In the genomic region with DNA sequence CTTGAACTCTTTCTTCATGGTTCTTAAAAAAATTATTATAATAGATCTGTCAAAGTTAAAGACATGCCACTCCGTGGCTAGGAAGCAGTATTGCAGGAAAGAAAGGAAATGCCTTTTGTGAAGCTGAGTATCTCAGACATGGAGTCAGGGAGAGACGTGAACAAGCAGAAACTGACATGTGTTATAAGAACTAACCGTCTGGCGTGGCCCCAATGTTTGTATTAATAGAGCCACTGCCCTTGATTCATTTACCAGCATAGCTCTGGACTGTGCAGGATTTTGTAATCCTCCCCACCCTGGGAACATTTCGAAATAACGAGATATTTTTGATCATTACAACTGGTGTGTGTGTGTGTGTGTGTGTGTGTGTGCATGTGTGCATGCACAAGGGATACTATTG, we compare ENCODE assay signal across 10 mouse cellular contexts. TPM values are rescaled to one million over a fixed set of nuclear protein-coding genes. Genes with fewer than 3 reads are reported as not detected.
DNase-seq lines count a peak whose midpoint lies in the region; ATAC-seq and TF ChIP-seq lines count a peak whose summit lies in the region.
"Had no signal": no experiment of that assay in that cellular context is flagged by ENCODE, and none has a peak within 500 bp of the region (broad histone marks: within the 10 kb centered on the region; RNA-seq: fewer than 3 reads in every experiment).

No protein-coding gene starts in this region.

- H3K4me2 ChIP-seq in intestine, postnatal 0 days (replicated peaks; ENCODE audit: low read depth) = no peak overlapping the region
- no peak overlapping the region for H3K4me2 ChIP-seq in intestine, embryonic 16.5 days (ENCODE audit: low read depth, low read length)
- no peak overlapping the region for H3K4me2 ChIP-seq in lung, embryonic 14.5 days
- H3K4me2 ChIP-seq: embryonic facial prominence, embryonic 15.5 days; midbrain, embryonic 12.5 days had no signal

- no peak overlapping the region for H3K9ac ChIP-seq in intestine, postnatal 0 days (ENCODE audit: low read depth, low read length)
- H3K9ac ChIP-seq in intestine, embryonic 16.5 days (ENCODE audit: low read depth, low read length) = no peak overlapping the region
- no peak overlapping the region for H3K9ac ChIP-seq in lung, embryonic 14.5 days
- H3K9ac ChIP-seq: embryonic facial prominence, embryonic 15.5 days; midbrain, embryonic 12.5 days had no signal

- H3K36me3 ChIP-seq in intestine, postnatal 0 days (ENCODE audit: control insufficient read depth, insufficient read depth) = no peaks in the 10 kb centered on the region
- H3K36me3 ChIP-seq in intestine, embryonic 16.5 days (ENCODE audit: control insufficient read depth, insufficient read depth, low read length) = no peaks in the 10 kb centered on the region
- H3K36me3 ChIP-seq in lung, embryonic 14.5 days (ENCODE audit: insufficient read depth) = no peaks in the 10 kb centered on the region
- H3K36me3 ChIP-seq: embryonic facial prominence, embryonic 15.5 days; midbrain, embryonic 12.5 days had no signal

- H3K27me3 ChIP-seq in intestine, postnatal 0 days (replicated peaks; ENCODE audit: control insufficient read depth, insufficient read depth, low read length) = no peaks in the 10 kb centered on the region
- H3K27me3 ChIP-seq in intestine, embryonic 16.5 days (replicated peaks; ENCODE audit: control insufficient read depth, insufficient read depth, low read length) = no peaks in the 10 kb centered on the region
- no peaks in the 10 kb centered on the region for H3K27me3 ChIP-seq in lung, embryonic 14.5 days (ENCODE audit: insufficient read depth, low read length)
- H3K27me3 ChIP-seq: embryonic facial prominence, embryonic 15.5 days; midbrain, embryonic 12.5 days had no signal

- H3K9me3 ChIP-seq in intestine, postnatal 0 days (ENCODE audit: control insufficient read depth) = no peaks in the 10 kb centered on the region
- no peaks in the 10 kb centered on the region for H3K9me3 ChIP-seq in intestine, embryonic 16.5 days (ENCODE audit: control insufficient read depth, low read length)
- H3K9me3 ChIP-seq in lung, embryonic 14.5 days (ENCODE audit: low read depth, low read length) = no peaks in the 10 kb centered on the region
- H3K9me3 ChIP-seq: embryonic facial prominence, embryonic 15.5 days; midbrain, embryonic 12.5 days had no signal

- no peak overlapping the region for H3K27ac ChIP-seq in intestine, postnatal 0 days (ENCODE audit: low read depth, low read length)
- no peak overlapping the region for H3K27ac ChIP-seq in intestine, embryonic 16.5 days (ENCODE audit: low read length)
- no peak overlapping the region for H3K27ac ChIP-seq in lung, embryonic 14.5 days (ENCODE audit: low read depth)
- H3K27ac ChIP-seq: embryonic facial prominence, embryonic 15.5 days; midbrain, embryonic 12.5 days had no signal

- DNase-seq in 416B (ENCODE audit: low read depth) = peak; percentile 77
- DNase-seq in brain, adult 2 months (ENCODE audit: low read depth, low spot score) = peak; percentile 26
- peak; percentile 88 for DNase-seq in lung, embryonic 14.5 days
- DNase-seq in cerebellum, postnatal 10 days = no peak
- no peak for DNase-seq in cerebellum, adult 11 months

- WGBS in intestine, postnatal 0 days = 28% methylated on average over 6 of the region's 6 CpGs
- WGBS in intestine, embryonic 16.5 days = 35% methylated on average over 6 of the region's 6 CpGs
- WGBS in lung, embryonic 14.5 days = 22% methylated on average over 6 of the region's 6 CpGs

- 0 out of 2 replicates have a peak, but pooled peaks have one; percentile 10 for TF ChIP-seq CTCF in intestine, postnatal 0 days (IDR thresholded peaks at IDR 0.05; ENCODE audit: low read depth)
- TF ChIP-seq CTCF in lung, embryonic 14.5 days (IDR thresholded peaks at IDR 0.05; ENCODE audit: low read depth) = peak; percentile 49

- H3K4me1 ChIP-seq in intestine, postnatal 0 days (replicated peaks; ENCODE audit: control insufficient read depth, insufficient read depth, low read length) = 0 out of 2 replicates have a peak, but pooled peaks cover 4% of the 10 kb centered on the region
- no peaks in the 10 kb centered on the region for H3K4me1 ChIP-seq in intestine, embryonic 16.5 days (ENCODE audit: control insufficient read depth, insufficient read depth, low read length)
- 0 out of 2 replicates have a peak, but pooled peaks cover 2% of the 10 kb centered on the region for H3K4me1 ChIP-seq in lung, embryonic 14.5 days (ENCODE audit: insufficient read depth)

- no peak overlapping the region for H3K4me3 ChIP-seq in intestine, postnatal 0 days (ENCODE audit: low read depth, low read length)
- H3K4me3 ChIP-seq in intestine, embryonic 16.5 days (ENCODE audit: low read length) = no peak overlapping the region
- H3K4me3 ChIP-seq in lung, embryonic 14.5 days (ENCODE audit: low read depth, low read length) = no peak overlapping the region
- H3K4me3 ChIP-seq: embryonic facial prominence, embryonic 15.5 days; midbrain, embryonic 12.5 days had no signal

- no peak for ATAC-seq in intestine, postnatal 0 days
- no peak for ATAC-seq in intestine, embryonic 16.5 days
- ATAC-seq in lung, embryonic 14.5 days (ENCODE audit: insufficient read depth) = peak; percentile 54
- no peak for ATAC-seq in inflammation-experienced regulatory T-cells, adult 6 months

RNA-seq across cellular contexts. Expression of a gene that starts 2.1 kb away (rescaled TPM):
- 10.9 and 14.3 TPM in 2 replicates for polyA plus RNA-seq in intestine, postnatal 0 days (2015; fragmentation: Nextera tagmentation; extraction: Ambion mirVana)
- 7.3 and 7.8 TPM in 2 replicates for polyA plus RNA-seq in intestine, embryonic 16.5 days (2015; fragmentation: Nextera tagmentation; extraction: Ambion mirVana)
- polyA plus RNA-seq in lung, embryonic 14.5 days (2014; fragmentation: Nextera tagmentation; extraction: Ambion mirVana) = 8.0 and 9.4 TPM in 2 replicates
- polyA plus RNA-seq in inflammation-experienced regulatory T-cells, adult 6 months (2017; shearing (Covaris generic)) = 10 to 100 TPM; 18.1 to 30.6 (median 20.1) TPM

RNA-seq across cellular contexts. Expression of a gene that starts 44.2 kb away (rescaled TPM):
- 0.04 TPM in 1 of 2 replicates, not detected in the other for polyA plus RNA-seq in intestine, postnatal 0 days (2015; fragmentation: Nextera tagmentation; extraction: Ambion mirVana)
- 0.05 TPM in 1 of 2 replicates, not detected in the other for polyA plus RNA-seq in intestine, embryonic 16.5 days (2015; fragmentation: Nextera tagmentation; extraction: Ambion mirVana)
- 0.22 and 0.28 TPM in 2 replicates for polyA plus RNA-seq in lung, embryonic 14.5 days (2014; fragmentation: Nextera tagmentation; extraction: Ambion mirVana)
- polyA plus RNA-seq in inflammation-experienced regulatory T-cells, adult 6 months (2017; shearing (Covaris generic)) = not detected

Comparison
In these comparisons a context has a peak if more than half of its experiments do, and no peak if none do; other contexts are left out.
1. DNase-seq: peak in 416B (single experiment), brain, adult 2 months (single experiment) and lung, embryonic 14.5 days (single experiment); none in cerebellum, postnatal 10 days (0 of 2) and cerebellum, adult 11 months (single experiment).